Mouse (Mus musculus) ES-E14 (cell line): ENCODE data around the gene Tmem104. TPM values are rescaled to one million over a fixed set of nuclear protein-coding genes. Genes with fewer than 3 reads are reported as not detected.

Experiments
- DNase-seq: peaks from one replicate; pipeline ENCODE4 v3.0.0-alpha.2; 2013; ENCODE audit warnings: low read depth, low spot score
- H3K27ac ChIP-seq: 2 replicates; pipeline ENCODE4 v1.5.1; 2012; ENCODE audit warnings: low read depth, mild to moderate bottlenecking, low read length, moderate library complexity, mixed read lengths; ENCODE audit not compliant: poor library complexity, insufficient read depth, severe bottlenecking
- H3K36me3 ChIP-seq: 2 replicates; pipeline ENCODE4 v1.6.1; 2012; ENCODE audit warnings: mild to moderate bottlenecking, low read length, moderate library complexity, mixed read lengths; ENCODE audit not compliant: control insufficient read depth, poor library complexity, insufficient read depth, severe bottlenecking
- H3K4me1 ChIP-seq, 2 experiments: fragments of 150-350 bp in 1 of 2; sonication (generic) in 1 of 2; 2 replicates each; pipeline ENCODE4 v1.6.1; 2012; ENCODE audit warnings: low read length in 2 of 2, mild to moderate bottlenecking in 1 of 2, mixed read lengths in 1 of 2; ENCODE audit not compliant: control insufficient read depth in 2 of 2, insufficient read depth in 2 of 2, poor library complexity in 1 of 2
- H3K4me3 ChIP-seq, 2 experiments: fragments of 150-350 bp in 1 of 2; sonication (generic) in 1 of 2; 2 replicates each; pipeline ENCODE4 v1.5.1; 2012; ENCODE audit warnings: low read length in 2 of 2, low read depth in 1 of 2, mild to moderate bottlenecking in 1 of 2, mixed read lengths in 1 of 2; ENCODE audit not compliant: insufficient read depth in 1 of 2, poor library complexity in 1 of 2, severe bottlenecking in 1 of 2
- H3K9ac ChIP-seq: 2 replicates; pipeline ENCODE4 v1.6.1; 2012; ENCODE audit warnings: low read depth, mild to moderate bottlenecking, low read length, mixed read lengths; ENCODE audit not compliant: poor library complexity, insufficient read depth, severe bottlenecking
- H3K9me3 ChIP-seq: fragments of 150-350 bp; sonication (generic); 2 replicates; pipeline ENCODE4 v1.6.1; 2012; ENCODE audit warnings: low read depth, mild to moderate bottlenecking, low read length; ENCODE audit not compliant: control insufficient read depth, insufficient read depth
- CHD2 ChIP-seq: IDR thresholded peaks from 2 replicates; pipeline ENCODE4 v1.6.1; 2014; ENCODE audit warnings: mild to moderate bottlenecking, low read depth, low read length, inconsistent platforms
- HCFC1 ChIP-seq: IDR thresholded peaks from 2 replicates; pipeline ENCODE4 v1.6.1; 2012; ENCODE audit warnings: low read length, inconsistent platforms, borderline replicate concordance; ENCODE audit not compliant: insufficient read depth
- MAFK ChIP-seq: IDR thresholded peaks from 2 replicates; pipeline ENCODE4 v1.6.1; 2014; ENCODE audit warnings: mild to moderate bottlenecking, low read depth, low read length, inconsistent platforms; ENCODE audit not compliant: insufficient read depth
- ZC3H11A ChIP-seq: IDR thresholded peaks from 2 replicates; pipeline ENCODE4 v1.6.1; 2012; ENCODE audit warnings: low read depth, mild to moderate bottlenecking, inconsistent platforms, low read length, borderline replicate concordance
- ZNF384 ChIP-seq: IDR thresholded peaks from 2 replicates; pipeline ENCODE4 v1.6.1; 2012; ENCODE audit warnings: low read depth, low read length, inconsistent platforms
- in situ Hi-C, 2 experiments: fragments of 600-800 bp; cut with MboI; formaldehyde crosslinking; loops; one replicate each; pipeline ENCODE4 v1.15.1; 2025; ENCODE audit warnings: low sequenced_read_pairs in 2 of 2, inconsistent platforms in 1 of 2; ENCODE audit not compliant: unreplicated experiment in 2 of 2
- total RNA-seq: library from RNA; depleted of rRNA; stranded (reverse); fragments of 300-350 nt; gene quantifications from 2 replicates; pipeline ENCODE4 v1.2.3, GENCODE M21; 2012

The Tmem104 gene
- total RNA-seq, 1 experiment: 14.7 TPM

DNA sequence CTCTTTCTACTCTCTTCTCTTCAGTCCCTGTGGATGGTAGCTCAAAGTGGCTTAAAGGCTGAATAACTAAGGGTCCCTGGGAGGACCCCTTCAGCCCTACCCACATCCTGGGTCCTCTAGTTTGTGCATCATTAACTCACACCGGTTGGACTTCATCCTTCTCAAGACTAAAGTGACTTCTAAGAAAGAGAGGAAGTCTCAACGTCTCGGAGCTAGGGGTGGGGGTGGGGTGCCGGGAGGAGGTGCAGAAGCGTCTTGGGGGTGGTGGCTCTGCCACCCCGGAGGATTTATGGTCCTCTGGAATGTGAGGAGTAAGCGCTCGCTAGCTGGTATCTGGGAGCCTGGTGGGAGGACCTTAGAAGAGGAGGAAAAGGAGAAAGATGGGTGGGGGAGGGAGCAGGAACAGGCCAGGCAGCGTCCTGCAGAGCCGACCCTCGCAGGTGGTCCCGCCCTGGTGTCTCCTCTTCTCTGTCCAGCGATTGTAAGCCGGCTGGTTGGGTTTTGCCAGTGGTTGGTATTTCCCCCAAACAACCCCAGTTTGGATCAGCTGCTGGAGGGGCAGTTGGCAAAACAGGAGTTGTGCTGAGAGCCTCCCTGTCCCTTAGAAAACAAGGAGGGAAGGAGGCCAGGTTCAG is 22.8 kb upstream of the Tmem104 start:
- H3K9ac ChIP-seq: peak overlapping the region; percentile 82
- in situ Hi-C loops: no loop called here
- H3K27ac ChIP-seq: no peak overlapping the region
- H3K4me1 ChIP-seq: peaks cover 6 to 21% of the 10 kb centered on the region in 2 experiments; a peak in 2 of 4 replicates
- H3K9me3 ChIP-seq: no peaks in the 10 kb centered on the region
- no peak for DNase-seq
- TF ChIP-seq ZC3H11A (no peak), ZNF384 (no peak), HCFC1 (no peak), CHD2 (no peak), MAFK (no peak)
- H3K36me3 ChIP-seq: peaks cover 19% of the 10 kb centered on the region; the same call in 1 of the 2 replicates
- peak overlapping the region; percentile 82 to 87 for H3K4me3 ChIP-seq

DNA sequence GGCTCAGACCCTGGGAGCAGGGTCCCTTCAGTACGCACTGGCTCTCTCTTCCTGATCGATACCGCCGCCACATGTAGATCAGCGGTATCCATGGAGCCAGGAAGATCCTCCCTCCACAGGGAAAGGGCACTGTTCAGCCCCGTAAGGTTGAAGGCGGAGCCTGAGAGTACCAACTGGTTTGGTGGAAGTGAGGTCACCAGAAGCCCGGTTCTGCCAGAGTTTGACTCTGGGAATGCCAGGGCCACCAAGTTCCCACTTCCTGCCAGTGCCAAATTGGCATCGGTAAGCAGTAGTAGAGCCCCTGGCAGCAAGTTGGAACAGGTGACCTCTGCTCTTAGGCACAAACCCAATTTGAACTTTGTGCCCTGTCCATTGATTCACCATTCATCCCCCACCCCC is 22.3 kb upstream of the Tmem104 start:
- peaks cover 3 to 21% of the 10 kb centered on the region in 2 experiments; a peak in 2 of 4 replicates for H3K4me1 ChIP-seq
- H3K36me3 ChIP-seq: peaks cover 19% of the 10 kb centered on the region; the same call in 1 of the 2 replicates
- in situ Hi-C loops: no loop called here
- peak overlapping the region; percentile 82 to 87 for H3K4me3 ChIP-seq
- H3K9ac ChIP-seq: peak overlapping the region; percentile 54
- H3K27ac ChIP-seq: no peak overlapping the region
- H3K9me3 ChIP-seq: no peaks in the 10 kb centered on the region
- TF ChIP-seq HCFC1 (no peak), CHD2 (no peak), ZNF384 (no peak), ZC3H11A (no peak), MAFK (no peak)
- no peak for DNase-seq

DNA sequence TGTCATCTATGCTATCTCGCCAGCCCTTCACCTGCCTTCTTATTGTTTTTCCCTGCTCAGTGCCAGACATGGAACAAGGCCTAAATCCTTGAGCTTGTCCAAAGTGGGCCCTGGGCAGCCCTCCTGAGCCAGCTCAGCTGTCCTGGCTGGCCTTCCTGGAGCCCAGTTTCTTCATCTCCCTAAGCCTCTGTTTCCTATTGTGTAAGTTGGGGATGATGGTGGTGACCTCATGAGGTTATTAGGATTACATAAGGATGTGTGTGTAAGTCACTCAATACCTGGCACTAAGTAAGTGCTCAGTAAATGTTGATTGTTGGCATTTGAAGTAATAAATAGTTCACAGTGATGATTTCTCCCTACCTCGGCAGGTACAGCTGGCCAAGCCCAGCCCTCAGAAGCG is 20.5 kb upstream of the Tmem104 start:
- Histone ChIP-seq H3K9me3 (no peaks in the 10 kb centered on the region), H3K9ac (no peak overlapping the region), H3K27ac (no peak overlapping the region), H3K4me3 (no peak overlapping the region), H3K4me1 (peaks cover 6 to 22% of the 10 kb centered on the region in 2 experiments; a peak in 3 of 4 replicates), H3K36me3 (peaks cover 19% of the 10 kb centered on the region; the same call in 1 of the 2 replicates)
- TF ChIP-seq ZNF384 (no peak), ZC3H11A (no peak), HCFC1 (no peak), MAFK (no peak), CHD2 (no peak)
- no peak for DNase-seq
- in situ Hi-C loops: no loop called here

DNA sequence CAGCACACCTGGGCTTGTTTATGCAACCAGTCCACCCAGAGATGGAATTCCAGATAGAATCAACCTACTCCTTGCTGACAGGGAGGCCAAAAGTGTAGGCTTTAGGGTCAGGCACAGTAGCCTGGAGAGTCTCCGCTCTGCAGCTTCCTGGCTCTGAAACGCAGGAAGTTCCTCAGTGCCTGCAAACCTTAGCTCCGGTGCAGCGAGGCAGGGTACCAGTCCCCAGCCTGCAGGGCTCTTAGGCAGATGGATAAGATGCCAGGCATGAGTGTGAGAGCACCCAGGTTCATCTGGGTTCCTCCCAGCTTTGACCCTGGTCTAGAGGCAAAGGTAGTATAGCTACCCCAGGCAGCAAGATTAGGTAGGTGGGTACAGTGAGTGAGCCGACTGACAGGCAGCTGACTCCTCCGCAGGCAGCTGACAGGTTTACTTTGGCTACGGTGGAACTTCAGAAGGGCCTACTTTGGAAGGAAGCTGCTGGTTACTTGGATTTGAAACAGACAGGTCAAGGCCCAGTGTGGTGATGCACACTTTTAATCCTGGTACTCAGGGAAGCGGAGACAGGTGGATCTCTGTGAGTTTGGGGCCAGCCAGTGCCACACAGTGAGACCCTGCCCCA is 19.5 kb upstream of the Tmem104 start:
- H3K9ac ChIP-seq: no peak overlapping the region
- in situ Hi-C loops: no loop called here
- DNase-seq: no peak
- H3K27ac ChIP-seq: no peak overlapping the region
- no peak overlapping the region for H3K4me3 ChIP-seq
- peaks cover 11 to 26% of the 10 kb centered on the region in 2 experiments for H3K4me1 ChIP-seq
- no peak for TF ChIP-seq CHD2
- TF ChIP-seq HCFC1: no peak
- TF ChIP-seq ZNF384: no peak
- TF ChIP-seq MAFK: no peak
- no peak for TF ChIP-seq ZC3H11A
- H3K9me3 ChIP-seq: no peaks in the 10 kb centered on the region
- H3K36me3 ChIP-seq: peaks cover 19% of the 10 kb centered on the region; the same call in 1 of the 2 replicates
